Mouse (Mus musculus) heart, postnatal 14 days (tissue): ENCODE results near the gene Gal3st2c. TPM values are rescaled to one million over a fixed set of nuclear protein-coding genes. Genes with fewer than 3 reads are reported as not detected.
"Not testable (repeated sequence)": the region's sequence is repeated elsewhere in the genome, so short reads cannot be mapped to it uniquely, and the experiment has no call there.

Source experiments
- DNase-seq, 2 experiments: peaks; one replicate each; pipeline ENCODE4 v3.0.0; 2021 to 2022
- intact Hi-C: fragments of 180-260 bp; cut with DNase I; formaldehyde crosslinking; loops from one replicate; pipeline ENCODE4 v1.15.1; 2025
- long read RNA-seq, 2 experiments: library from polyadenylated mRNA; stranded (forward); transcript quantifications; one replicate each; pipeline ENCODE4 v2.0.0; 2021
- total RNA-seq, 2 experiments: library from RNA; stranded (reverse); gene quantifications; 2 replicates each; pipeline ENCODE4 v1.2.3; 2021

Gene Gal3st2c
- 1 to 10 TPM in 1 of 2 experiments, under 1 TPM in 1; 0.93 to 1.0 TPM for total RNA-seq
- long read RNA-seq, experiment 1: 0 reads
- long read RNA-seq, experiment 2, partial matches to known transcripts: 0 of 2 reads
- long read RNA-seq, experiment 2, other reads (novel, unspliced or antisense): 2 of 2 reads

DNA sequence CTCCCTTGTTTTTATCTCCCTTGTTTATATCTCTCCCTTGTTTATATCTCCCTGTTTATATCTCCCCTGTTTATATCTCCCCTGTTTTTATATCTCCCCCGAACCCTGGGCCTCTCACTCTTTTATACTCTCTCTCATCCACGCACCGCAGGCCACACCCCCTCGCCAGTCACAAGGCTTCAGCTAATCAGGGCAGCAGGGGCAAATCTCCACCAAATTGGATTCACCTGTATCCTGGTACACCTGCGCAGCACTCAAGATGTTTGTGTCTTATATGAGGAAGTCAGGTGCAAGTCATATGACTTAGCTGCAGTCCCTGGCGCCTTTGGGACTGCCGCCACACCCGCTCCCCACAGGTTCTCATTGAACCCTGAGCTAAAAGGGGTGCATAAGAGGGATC, at the start of gene Gal3st2c:
Gal3st2c (plus strand) TSS at position 301 of the 400 bp plus-strand sequence.
- DNase-seq, intact Hi-C loops: not testable (repeated sequence)

- intact Hi-C loops, DNase-seq: not testable (repeated sequence)
These were observed 41.2 kb upstream of the Gal3st2c start for GRCm38 (mm10) chr1:93949087-93949486.

DNA sequence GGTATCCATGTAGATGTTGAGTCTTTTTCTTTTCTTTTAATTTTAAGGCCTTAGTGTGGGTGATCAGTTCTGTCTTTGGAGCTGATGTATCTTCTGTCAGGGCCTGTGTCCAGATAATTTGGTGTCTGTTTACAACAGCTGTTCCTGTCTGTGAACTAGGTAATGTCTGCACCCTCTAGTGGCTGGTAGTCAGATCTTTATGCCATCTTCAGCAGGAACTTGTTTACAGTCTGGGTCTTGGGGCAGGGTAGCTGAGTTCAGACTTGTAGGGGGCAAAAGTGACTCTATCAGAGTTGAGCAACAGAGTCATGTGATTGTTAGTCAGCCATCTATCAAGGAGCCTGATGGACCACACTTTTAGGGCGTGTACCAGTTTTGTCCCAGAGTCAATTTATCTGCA, 23.8 kb upstream of the Gal3st2c start:
- intact Hi-C loops, DNase-seq: not testable (repeated sequence)

- DNase-seq, intact Hi-C loops: not testable (repeated sequence)
These were observed 19.9 kb upstream of the Gal3st2c start for GRCm38 (mm10) chr1:93970380-93970779.

DNA sequence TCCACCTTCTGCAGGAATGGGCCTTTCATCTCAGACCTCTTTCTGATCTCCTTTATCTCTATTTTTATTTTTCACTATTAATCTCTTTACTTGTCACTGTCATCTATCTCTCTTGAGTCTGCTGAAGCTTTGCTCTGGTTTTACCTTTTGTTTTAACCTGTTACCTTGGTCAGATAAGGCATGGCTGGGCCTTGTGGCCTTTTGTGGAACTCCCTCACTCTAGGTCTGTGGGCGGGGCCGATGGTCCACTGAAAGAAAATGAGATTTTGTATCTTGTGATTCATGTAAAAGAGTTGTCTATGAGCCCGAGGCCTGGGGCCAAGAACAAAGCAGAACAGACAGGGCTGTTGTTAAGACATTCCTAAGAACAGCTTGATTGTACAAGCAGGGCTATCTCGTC, 19.5 kb upstream of the Gal3st2c start:
- intact Hi-C loops, DNase-seq: not testable (repeated sequence)

DNA sequence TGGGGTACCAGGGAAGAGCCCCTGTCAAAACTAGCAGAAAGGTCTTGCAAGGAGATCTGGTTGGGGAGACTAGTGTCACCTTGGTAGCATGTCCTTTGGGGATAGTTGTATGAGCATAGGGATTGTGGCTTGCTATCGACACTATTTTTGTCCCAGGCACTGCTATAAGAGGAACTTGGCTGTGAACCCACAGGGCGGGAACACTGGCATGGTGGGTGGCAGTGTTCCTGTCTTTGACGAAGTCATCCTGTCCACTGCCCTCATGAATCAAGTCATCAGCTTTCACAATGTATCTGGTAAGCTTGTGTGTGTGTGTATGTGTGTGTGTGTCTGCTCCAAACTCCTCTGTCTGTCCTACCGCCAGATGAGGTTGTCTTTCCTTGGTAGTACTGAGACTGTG, 14.5 kb upstream of the Gal3st2c start:
- intact Hi-C loops, DNase-seq: not testable (repeated sequence)

DNA sequence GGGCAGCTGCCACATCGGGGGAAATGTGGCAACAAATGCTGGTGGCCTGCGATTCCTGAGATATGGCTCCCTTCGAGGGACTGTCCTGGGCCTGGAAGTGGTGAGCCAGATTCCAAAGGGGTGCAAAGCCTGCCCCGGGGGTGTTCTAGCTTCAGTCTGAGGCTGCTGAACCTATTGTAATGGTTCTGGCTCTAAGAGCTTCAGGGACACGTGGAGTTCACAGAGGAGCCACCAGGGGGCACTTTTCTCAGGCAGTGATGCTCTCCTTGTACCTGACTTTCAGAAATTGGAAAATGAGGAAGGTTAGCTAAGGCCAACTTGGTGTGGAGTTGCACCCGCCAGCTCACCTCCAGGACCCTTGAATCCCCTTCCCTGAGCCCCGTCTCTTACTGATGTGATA, 12.0 kb upstream of the Gal3st2c start:
- DNase-seq, intact Hi-C loops: not testable (repeated sequence)

GRCm38 (mm10) chr1:93980932-93981331, 9.4 kb upstream of the Gal3st2c start:
- intact Hi-C loops: loop anchor here (10.0 kb wide), 1 partner anchor 94 kb away; no protein-coding TSS in a partner anchor
- DNase-seq: not testable (repeated sequence)

DNA sequence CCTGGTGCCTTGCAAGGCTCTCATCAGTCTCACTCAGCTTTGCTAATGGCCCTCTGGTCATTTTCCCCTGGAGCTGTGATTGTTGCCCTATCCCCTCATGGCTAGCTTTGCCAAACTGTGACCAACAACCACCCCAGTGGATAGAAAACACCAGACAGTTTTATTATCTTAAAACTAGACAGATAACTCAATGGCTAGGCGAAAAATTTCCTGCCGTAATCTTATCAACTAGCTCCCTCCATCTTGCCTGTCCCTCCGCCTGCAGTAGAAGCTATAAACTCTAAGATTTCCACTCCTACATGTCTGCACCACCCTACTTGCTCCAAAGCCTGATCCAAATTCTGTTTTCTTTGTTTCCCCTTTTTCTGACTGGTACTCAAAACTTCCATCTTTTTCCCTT, 4.1 kb upstream of the Gal3st2c start:
- intact Hi-C loops: loop anchor here (10.0 kb wide), 1 partner anchor 89 kb away; no protein-coding TSS in a partner anchor
- no peak for DNase-seq

GRCm38 (mm10) chr1:93988786-93989185, 1.5 kb upstream of the Gal3st2c start:
- intact Hi-C loops: loop anchor here (10.0 kb wide), 1 partner anchor 86 kb away; no protein-coding TSS in a partner anchor
- no peak for DNase-seq

GRCm38 (mm10) chr1:93991068-93991467, 759 bp downstream of the Gal3st2c start:
- intact Hi-C loops, DNase-seq: not testable (repeated sequence)

DNA sequence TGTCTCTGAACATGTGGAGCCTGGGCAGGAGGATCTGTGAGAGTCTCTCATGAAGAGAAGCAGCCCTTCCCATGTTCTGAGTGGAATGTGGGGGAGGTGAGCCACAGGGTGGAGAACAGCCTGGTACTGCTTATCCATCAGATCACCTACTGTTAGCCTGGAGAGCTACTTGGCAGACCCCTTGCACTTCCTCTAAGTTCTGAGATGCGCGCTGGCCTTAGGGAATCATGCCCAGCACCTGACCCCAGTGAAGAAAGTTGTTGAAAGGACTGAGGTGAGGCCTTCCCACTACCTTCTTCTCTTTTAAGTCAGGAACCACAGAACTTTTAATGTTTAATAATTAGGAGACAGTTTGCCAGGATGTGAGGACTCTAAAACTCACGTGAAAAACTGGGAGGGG, 1.2 kb downstream of the Gal3st2c start:
- DNase-seq, intact Hi-C loops: not testable (repeated sequence)

DNA sequence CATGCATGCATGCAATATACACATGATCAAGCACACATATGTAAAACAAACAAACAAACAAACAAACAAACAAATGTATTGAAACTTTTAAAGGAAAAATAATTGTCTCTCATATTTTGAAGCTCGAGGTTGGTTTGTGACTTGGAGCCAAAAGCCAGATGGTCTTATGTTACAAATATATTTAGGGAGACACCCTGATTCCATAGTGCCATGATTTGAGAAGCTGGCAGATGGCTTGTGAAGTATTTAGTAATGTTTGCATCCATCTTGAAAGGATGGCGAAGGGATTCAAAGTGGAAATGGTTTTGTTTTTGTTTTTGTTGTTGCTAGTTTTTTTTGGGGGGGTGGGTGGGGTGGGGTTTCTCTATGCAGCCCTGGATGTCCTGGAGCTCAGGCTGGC, 10.7 kb downstream of the Gal3st2c start:
- intact Hi-C loops: no loop called here
- no peak for DNase-seq

DNA sequence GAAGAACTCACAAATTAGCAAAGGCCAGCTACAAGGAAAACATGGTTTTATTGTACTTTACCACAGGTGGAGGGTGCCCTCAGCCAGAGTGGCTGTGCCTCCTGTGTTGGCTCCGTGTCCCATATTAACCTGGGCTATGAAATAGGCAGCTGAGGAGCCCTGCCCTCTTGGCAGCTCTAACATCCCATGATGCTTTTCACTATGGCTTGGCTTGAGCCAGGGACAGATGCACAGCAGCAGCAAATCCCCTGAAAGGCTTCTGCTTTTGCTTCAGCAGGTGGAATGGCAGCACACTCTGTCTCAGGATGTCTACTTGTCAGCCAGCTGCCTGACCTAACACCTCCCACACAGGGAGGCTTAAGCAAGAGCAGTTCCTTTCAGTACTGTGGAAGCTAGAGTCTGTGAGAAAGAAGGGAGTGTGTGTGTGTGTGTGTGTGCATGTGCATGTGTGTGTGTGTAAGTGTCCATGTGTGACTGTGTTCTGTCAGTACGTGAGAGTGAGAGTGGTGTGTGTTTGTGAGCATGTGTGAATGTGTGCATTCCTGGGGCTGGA, 15.7 kb downstream of the Gal3st2c start:
- DNase-seq, intact Hi-C loops: not testable (repeated sequence)

DNA sequence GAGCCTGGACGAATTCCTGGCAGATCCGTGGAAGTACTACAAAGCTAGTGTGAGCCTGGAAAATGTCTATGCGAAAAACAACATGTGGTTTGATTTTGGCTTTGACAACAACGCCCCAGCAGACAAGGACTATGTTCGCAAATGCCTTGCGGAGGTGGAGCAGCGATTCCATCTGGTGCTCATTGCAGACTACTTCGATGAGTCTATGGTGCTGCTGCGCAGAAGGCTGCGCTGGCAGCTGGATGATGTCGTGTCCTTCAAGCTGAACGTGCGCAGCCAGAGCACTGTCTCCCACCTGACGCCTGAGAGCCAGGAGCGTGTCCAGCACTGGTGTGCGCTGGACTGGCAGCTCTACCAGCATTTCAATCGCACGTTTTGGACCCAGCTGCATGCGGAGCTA, 18.5 kb downstream of the Gal3st2c start:
- DNase-seq, intact Hi-C loops: not testable (repeated sequence)

- intact Hi-C loops: loop anchor here (2.0 kb wide), 1 partner anchor 67 kb away; no protein-coding TSS in a partner anchor
- DNase-seq: no peak
These were observed 21.3 kb downstream of the Gal3st2c start for GRCm38 (mm10) chr1:94011643-94012042.

DNA sequence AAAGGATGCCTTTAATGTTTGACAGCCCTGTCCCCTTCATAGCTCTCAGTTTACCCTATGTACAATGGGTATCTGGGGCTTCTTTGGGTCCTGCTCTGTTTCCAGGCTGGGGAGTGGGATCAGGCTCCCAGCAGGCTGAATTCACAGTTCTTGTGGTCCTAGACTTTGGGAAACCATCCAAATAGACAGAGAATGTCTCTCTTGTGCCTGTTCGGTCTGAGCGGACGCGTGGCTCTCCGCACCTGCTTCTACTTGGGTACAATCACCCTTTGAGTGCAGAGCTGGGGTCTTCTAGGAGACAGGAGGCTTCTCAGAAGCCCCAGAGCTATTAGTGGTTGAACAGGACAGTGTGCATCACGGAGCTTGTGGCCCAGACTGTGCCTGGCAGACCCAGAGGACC, 29.8 kb downstream of the Gal3st2c start, which contains the start of gene Neu4:
Neu4 (plus strand) TSS at position 301 of the 400 bp plus-strand sequence.
- no peak for DNase-seq
- intact Hi-C loops: no loop called here

DNA sequence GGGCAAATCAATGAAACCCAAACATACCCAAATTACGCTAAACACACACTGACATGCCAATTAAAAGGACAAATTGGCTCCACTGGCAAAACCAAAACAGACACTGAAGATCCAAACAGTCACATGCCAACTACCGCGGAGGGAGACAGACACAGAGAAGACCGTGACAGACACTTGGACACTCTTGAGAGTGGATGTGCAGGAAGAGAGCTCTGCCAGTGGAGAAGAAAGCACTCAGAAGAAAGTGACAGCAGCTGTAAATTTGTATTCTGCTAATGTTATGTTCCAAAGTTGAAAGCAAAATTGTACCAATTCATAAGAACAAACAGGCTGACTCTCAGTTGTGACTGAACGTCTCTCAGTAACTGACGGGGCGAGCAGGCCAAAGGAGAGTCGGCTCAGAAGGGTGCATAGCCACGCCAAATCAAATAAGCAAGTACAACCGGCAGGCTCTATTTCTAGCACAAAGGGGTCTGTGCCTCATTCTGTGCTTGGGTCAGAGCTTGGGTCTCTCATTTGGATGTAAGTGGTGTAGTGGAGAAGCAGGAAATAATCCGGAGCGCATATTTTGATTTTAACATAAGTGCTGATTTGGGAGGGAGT, 37.3 kb downstream of the Gal3st2c start:
- DNase-seq: no peak
- intact Hi-C loops: no loop called here

DNA sequence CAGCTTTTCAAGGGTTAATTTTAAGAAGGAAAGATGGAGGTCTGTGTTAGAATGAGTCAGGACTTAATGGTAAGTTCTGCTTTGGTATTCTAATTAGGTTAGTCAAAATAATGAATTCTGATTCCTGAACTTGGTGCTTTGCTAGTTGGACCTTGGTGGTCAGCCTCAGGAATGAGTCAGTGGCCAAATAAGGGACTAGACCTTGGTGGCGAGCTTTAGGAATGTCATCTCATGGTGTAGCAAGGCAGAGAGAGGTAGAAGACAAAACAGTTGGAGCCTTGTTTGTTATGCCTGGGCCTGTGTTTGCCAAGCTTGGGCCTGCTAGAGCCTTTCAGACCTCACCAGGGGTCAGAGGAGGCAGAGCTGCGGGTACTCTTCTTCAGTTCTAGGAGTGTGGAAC, 38.4 kb downstream of the Gal3st2c start:
- DNase-seq: no peak
- intact Hi-C loops: no loop called here

DNA sequence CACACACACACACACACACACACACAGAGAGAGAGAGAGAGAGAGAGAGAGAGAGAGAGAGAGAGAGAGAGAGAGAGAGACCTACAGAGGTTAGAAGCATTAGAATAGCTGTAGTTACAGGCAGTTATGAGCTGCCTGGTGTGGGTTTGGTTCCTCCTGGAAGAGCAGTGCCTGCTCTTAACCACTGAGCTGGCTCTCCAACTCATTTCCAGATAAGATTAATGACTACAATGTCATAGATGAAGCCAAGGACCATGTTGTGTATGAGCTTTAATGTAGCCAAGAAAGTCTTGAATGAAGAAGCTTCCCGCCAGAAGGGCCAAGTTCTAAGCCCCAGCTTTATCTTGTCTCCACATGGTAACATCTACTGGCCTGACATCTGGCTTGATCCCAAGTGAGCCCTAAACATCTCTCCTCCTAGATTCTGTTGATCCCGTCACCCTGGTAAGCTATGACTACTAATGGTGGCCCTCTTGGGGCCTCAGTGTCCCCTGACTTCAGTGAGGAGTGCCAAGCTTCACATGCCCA, 42.8 kb downstream of the Gal3st2c start:
- intact Hi-C loops: no loop called here

DNA sequence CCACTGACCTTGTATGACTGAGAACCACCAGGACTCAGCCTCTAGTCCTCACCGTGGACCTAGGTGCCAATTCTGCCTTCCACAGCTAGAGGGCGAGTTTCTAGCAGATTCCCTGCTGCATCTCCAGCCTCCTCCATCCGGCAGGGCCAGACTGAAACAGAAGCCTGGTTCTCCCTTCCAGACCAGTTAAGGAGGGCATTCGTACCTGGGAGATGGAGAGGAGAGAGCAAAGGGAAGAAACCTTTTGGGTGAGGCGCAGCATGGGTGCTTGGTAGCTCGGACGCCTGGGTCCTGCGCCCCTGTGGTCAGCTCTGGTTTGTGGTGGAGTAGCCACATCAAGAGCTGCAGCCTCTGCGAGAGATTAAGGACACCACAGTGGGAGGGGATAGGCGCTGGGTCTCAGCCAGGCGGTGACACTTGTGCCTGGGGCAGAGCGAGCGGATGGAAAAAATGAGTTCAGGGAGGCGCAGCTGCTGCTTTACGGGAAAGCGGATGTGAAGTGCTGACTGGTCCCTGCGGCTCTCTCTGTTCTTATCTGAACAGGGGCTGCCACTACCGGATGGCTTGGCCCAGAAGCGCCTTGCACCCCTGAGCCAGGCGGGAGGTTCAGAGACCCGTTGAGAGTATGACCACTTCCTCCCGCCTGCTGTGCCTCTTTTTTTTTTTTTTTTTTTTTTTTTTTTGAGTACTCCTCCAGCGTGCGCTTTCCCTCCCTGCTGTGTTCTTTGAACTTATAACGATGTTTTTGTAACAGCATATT, 44.9 kb downstream of the Gal3st2c start:
- peak; percentile 87 to 88 for DNase-seq

More for the DNA sequence above, 42.8 kb downstream of the Gal3st2c start:
- no peak for DNase-seq

More for the DNA sequence above, 44.9 kb downstream of the Gal3st2c start:
- intact Hi-C loops: loop anchor here (2.0 kb wide), 1 partner anchor 44 kb away; no protein-coding TSS in a partner anchor
